Mouse (Mus musculus) cortical plate, adult 2 months (tissue): Measurements from ENCODE around the gene Lrrn3. TPM values are rescaled to one million over a fixed set of nuclear protein-coding genes. Genes with fewer than 3 reads are reported as not detected.

Source experiments
- H3K27ac ChIP-seq: fragments of 200-500 bp; 2 replicates; pipeline ENCODE4 v1.5.1; 2012; ENCODE audit warnings: low read length, control low read depth, inconsistent platforms; ENCODE audit not compliant: insufficient read depth
- H3K4me1 ChIP-seq: fragments of 200-500 bp; 2 replicates; pipeline ENCODE4 v1.6.1; 2011; ENCODE audit warnings: low read length; ENCODE audit not compliant: control insufficient read depth, insufficient read depth
- H3K4me3 ChIP-seq: fragments of 200-500 bp; 2 replicates; pipeline ENCODE4 v1.5.1; 2011; ENCODE audit warnings: mild to moderate bottlenecking, low read length, control low read depth; ENCODE audit not compliant: insufficient read depth
- CTCF ChIP-seq: fragments of 200-500 bp; IDR thresholded peaks from 2 replicates; pipeline ENCODE4 v1.5.1; 2011; ENCODE audit warnings: mild to moderate bottlenecking, control low read depth, low read length; ENCODE audit not compliant: insufficient read depth; ENCODE audit errors: extremely low read depth
- POLR2A ChIP-seq: fragments of 200-500 bp; IDR thresholded peaks from 2 replicates; pipeline ENCODE4 v1.6.1; 2011; ENCODE audit warnings: mild to moderate bottlenecking, low read length, control low read depth; ENCODE audit not compliant: insufficient read depth; ENCODE audit errors: extremely low read depth
- polyA plus RNA-seq: library from polyadenylated mRNA; depleted of rRNA; stranded (reverse); fragments of >200 nt; gene quantifications from 2 replicates; pipeline ENCODE4 v1.2.3, GENCODE M21; 2012

Gene Lrrn3
- polyA plus RNA-seq, 1 experiment: 26.6 TPM

GRCm38 (mm10) chr12:41438446-41438845 lies 47.8 kb downstream of the Lrrn3 start:
- no peak overlapping the region for H3K27ac ChIP-seq
- no peaks in the 10 kb centered on the region for H3K4me1 ChIP-seq
- H3K4me3 ChIP-seq: no peak overlapping the region
- TF ChIP-seq POLR2A: no peak
- no peak for TF ChIP-seq CTCF

GRCm38 (mm10) chr12:41436206-41436985 lies 49.8 kb downstream of the Lrrn3 start:
- Histone ChIP-seq H3K4me3 (no peak overlapping the region), H3K27ac (no peak overlapping the region), H3K4me1 (no peaks in the 10 kb centered on the region)
- TF ChIP-seq POLR2A (no peak), CTCF (no peak)

- no peaks in the 10 kb centered on the region for H3K4me1 ChIP-seq
- no peak overlapping the region for H3K4me3 ChIP-seq
- no peak overlapping the region for H3K27ac ChIP-seq
- TF ChIP-seq CTCF (no peak), POLR2A (no peak)
Observed at GRCm38 (mm10) chr12:41428806-41429205, 57.4 kb downstream of the Lrrn3 start.

DNA sequence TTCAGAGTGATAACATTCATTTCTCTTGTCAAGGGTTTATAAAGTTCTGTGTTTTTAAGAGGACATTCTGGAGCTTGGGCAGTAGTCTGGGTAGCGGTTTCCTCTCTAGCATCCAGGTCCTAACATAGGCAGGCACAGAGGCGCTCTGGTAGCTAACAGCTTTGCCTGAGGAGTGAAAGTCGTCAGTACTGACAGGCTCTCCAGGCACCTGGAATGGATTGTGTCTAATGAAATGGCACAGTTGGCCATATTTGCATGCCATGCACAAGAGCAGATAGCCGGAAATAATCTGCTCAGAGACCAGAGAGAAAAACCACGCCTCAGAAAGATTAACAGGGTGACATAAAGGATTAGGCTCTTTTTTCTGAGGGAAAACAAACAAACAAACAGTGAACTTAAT lies 58.8 kb downstream of the Lrrn3 start:
- H3K4me1 ChIP-seq: no peaks in the 10 kb centered on the region
- TF ChIP-seq POLR2A (no peak), CTCF (no peak)
- no peak overlapping the region for H3K4me3 ChIP-seq
- H3K27ac ChIP-seq: no peak overlapping the region

GRCm38 (mm10) chr12:41425101-41425679 lies 61.0 kb downstream of the Lrrn3 start:
- TF ChIP-seq POLR2A (no peak), CTCF (no peak)
- no peak overlapping the region for H3K4me3 ChIP-seq
- no peak overlapping the region for H3K27ac ChIP-seq
- H3K4me1 ChIP-seq: no peaks in the 10 kb centered on the region

GRCm38 (mm10) chr12:41417961-41418360 lies 68.3 kb downstream of the Lrrn3 start:
- H3K4me1 ChIP-seq: no peaks in the 10 kb centered on the region
- H3K27ac ChIP-seq: no peak overlapping the region
- TF ChIP-seq POLR2A (no peak), CTCF (no peak)
- H3K4me3 ChIP-seq: no peak overlapping the region

GRCm38 (mm10) chr12:41417099-41417498 lies 69.1 kb downstream of the Lrrn3 start:
- H3K27ac ChIP-seq: no peak overlapping the region
- H3K4me1 ChIP-seq: no peaks in the 10 kb centered on the region
- TF ChIP-seq CTCF: no peak
- no peak for TF ChIP-seq POLR2A
- H3K4me3 ChIP-seq: no peak overlapping the region

GRCm38 (mm10) chr12:41416635-41417034 lies 69.6 kb downstream of the Lrrn3 start:
- no peak overlapping the region for H3K27ac ChIP-seq
- no peaks in the 10 kb centered on the region for H3K4me1 ChIP-seq
- no peak for TF ChIP-seq CTCF
- TF ChIP-seq POLR2A: no peak
- no peak overlapping the region for H3K4me3 ChIP-seq

DNA sequence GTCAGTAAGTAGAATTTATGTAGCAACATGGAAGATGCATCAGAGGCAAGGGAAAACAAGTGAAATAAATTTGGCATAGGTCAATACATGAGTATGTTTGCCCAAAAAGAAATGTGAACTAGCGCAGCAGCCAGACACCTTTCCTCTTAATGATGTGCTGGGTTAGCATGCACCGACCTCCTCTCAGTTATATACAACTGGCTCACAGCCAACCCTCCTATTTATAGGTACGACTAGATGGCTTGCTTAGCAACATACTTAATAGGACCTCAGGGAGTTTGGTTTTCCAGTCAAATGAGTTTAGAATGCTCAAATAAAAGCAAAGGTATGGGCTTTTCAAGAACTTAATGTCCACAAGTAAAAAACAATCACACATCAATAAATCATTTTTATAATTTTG lies 76.8 kb downstream of the Lrrn3 start:
- Histone ChIP-seq H3K4me3 (no peak overlapping the region), H3K4me1 (no peaks in the 10 kb centered on the region), H3K27ac (no peak overlapping the region)
- TF ChIP-seq POLR2A: no peak
- TF ChIP-seq CTCF: no peak

DNA sequence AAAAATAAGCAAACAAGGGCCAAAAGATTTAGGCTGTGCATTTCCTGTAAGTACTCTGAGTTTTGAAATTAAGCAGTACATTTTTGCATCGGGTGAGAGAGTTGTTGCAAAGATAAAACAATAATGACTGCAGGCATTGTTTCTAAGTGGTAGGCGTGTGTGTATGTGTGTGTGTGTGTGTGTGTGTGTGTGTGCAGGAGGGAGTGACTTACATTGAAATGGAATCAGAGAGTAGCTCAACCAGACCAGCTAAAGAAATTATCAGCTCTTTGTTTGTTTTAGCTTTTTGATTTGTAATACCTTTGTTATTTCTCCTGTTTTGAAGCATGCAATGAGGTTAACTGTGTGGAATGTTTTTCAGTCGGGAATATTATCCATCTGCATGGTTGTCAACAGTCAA lies 84.3 kb downstream of the Lrrn3 start:
- Histone ChIP-seq H3K27ac (no peak overlapping the region), H3K4me3 (no peak overlapping the region), H3K4me1 (no peaks in the 10 kb centered on the region)
- no peak for TF ChIP-seq POLR2A
- no peak for TF ChIP-seq CTCF
